Mouse (Mus musculus) heart, postnatal 0 days (tissue): ENCODE results near the gene Wdr5b.

Experiments used
- CTCF ChIP-seq: IDR thresholded peaks from 2 replicates; pipeline ENCODE4 v1.5.1; 2016; ENCODE audit warnings: antibody characterized with exemption, control low read depth, low read depth
- EP300 ChIP-seq: IDR thresholded peaks from 2 replicates; pipeline ENCODE4 v1.6.1; 2016; ENCODE audit warnings: antibody characterized with exemption, low read depth

DNA sequence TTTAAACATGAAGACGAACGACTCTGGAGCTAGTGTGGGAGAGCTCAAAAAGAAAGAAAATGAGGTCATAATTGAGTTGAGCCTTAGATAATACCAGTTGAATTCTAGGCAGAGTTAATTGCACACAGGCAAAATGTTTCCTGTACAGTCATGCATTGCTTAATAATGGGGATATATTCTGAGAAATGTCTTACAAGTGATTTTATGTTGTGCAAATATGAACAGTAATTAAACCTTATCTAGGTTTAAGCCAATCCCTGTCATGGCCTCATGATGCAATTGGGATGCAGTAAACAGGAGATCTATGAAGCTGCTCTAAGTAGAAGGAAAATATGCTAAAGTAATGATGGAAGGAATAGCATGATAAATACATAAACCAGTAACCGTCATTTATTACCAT lies 33.8 kb downstream of the Wdr5b start:
- TF ChIP-seq CTCF: no peak
- no peak for TF ChIP-seq EP300
